Mouse (Mus musculus) MEL (cell line): ENCODE results near the gene Tmem206.

Experiments
- BHLHE40 ChIP-seq: IDR thresholded peaks from 2 replicates; pipeline ENCODE4 v1.6.1; 2012; ENCODE audit warnings: low read depth, mild to moderate bottlenecking, inconsistent platforms, low read length, improper control_type of control experiment, borderline replicate concordance
- CTCF ChIP-seq, 3 experiments: IDR thresholded peaks in 2 of 3; conservative IDR thresholded peaks in 1 of 3; 2 replicates each; pipeline ENCODE4 v1.5.1; 2011 to 2012; ENCODE audit warnings: low read length in 3 of 3, low read depth in 2 of 3, mild to moderate bottlenecking in 2 of 3, improper control_type of control experiment in 1 of 3, inconsistent platforms in 1 of 3, mixed read lengths in 1 of 3, moderate library complexity in 1 of 3; ENCODE audit not compliant: control insufficient read depth in 1 of 3, insufficient read depth in 1 of 3, poor library complexity in 1 of 3, severe bottlenecking in 1 of 3
- E2F4 ChIP-seq: IDR thresholded peaks from 2 replicates; pipeline ENCODE4 v1.6.1; 2011; ENCODE audit warnings: low read depth, low read length, improper control_type of control experiment, borderline replicate concordance

GRCm38 (mm10) chr1:191395200-191395599, 69.5 kb downstream of the Tmem206 start:
- TF ChIP-seq CTCF (IDR thresholded peaks at IDR 0.05 in 2 of 3, conservative IDR thresholded peaks at IDR 0.05 in 1 of 3; ENCODE audit: control insufficient read depth in 1 of 3, insufficient read depth in 1 of 3, low read depth in 2 of 3, low read length in 3 of 3, poor library complexity in 1 of 3, severe bottlenecking in 1 of 3) (no peak), E2F4 (no peak), BHLHE40 (no peak)
